Mouse (Mus musculus) gonadal fat pad, adult 2 months (tissue): ENCODE data around the gene Rps26. TPM values are rescaled to one million over a fixed set of nuclear protein-coding genes. Genes with fewer than 3 reads are reported as not detected.
"Not testable (repeated sequence)": the region's sequence is repeated elsewhere in the genome, so short reads cannot be mapped to it uniquely, and the experiment has no call there.

Source experiments
- DNase-seq: peaks from one replicate; pipeline ENCODE4 v3.0.0-alpha.2; 2012; ENCODE audit warnings: low read depth
- polyA plus RNA-seq: library from polyadenylated mRNA; depleted of rRNA; stranded (reverse); fragments of >200 nt; gene quantifications from 2 replicates; pipeline ENCODE4 v1.2.3, GENCODE M21; 2012

Gene Rps26
- polyA plus RNA-seq, 1 experiment = 1,272 TPM

- DNase-seq = no peak
Measured at GRCm38 (mm10) chr10:128641871-128642270, 15.3 kb upstream of the Rps26 start.

GRCm38 (mm10) chr10:128640891-128641290, 14.3 kb upstream of the Rps26 start:
- no peak for DNase-seq

- DNase-seq = no peak
Measured at GRCm38 (mm10) chr10:128639999-128640398, 13.5 kb upstream of the Rps26 start.

DNA sequence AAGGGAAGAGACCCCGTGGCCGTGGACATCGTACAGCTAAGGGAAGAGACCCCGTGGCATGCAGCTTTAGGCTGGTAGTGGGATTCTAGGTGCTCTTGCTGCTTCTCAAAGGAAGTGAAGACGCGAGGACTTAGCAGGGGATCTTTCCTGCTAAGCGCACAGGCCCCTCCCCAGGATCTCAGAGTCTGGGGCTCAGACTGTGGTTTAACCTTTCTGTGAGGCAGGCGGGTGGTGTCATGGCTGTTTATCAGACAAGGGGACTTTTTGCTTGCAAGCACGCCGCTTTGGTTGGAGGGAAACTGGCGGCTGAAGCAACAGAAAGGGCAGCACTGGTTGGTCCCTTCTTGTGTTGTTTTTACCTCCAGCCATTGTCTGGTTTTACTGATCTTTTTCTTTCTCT, 10.5 kb upstream of the Rps26 start:
- no peak for DNase-seq

DNA sequence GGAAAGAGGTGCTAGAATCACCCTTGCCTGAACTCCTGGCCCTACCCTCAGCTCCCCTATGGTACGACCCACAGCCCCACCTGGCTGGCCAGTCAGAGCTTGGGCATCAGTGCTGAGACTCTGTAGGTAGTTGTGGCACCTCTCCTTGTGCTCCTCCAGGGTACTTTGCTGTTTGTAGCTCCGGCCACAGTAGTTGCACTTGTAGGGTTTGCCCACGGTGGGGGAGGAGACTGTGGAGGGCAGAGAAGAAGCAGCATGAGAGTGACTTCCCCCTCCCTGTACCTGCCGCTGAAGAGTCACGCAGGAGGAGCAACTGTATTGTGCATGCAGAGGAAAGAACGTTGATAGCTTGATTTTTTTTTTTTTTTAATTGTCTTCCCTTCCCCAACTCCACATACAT, 10.0 kb upstream of the Rps26 start:
- DNase-seq = no peak

DNA sequence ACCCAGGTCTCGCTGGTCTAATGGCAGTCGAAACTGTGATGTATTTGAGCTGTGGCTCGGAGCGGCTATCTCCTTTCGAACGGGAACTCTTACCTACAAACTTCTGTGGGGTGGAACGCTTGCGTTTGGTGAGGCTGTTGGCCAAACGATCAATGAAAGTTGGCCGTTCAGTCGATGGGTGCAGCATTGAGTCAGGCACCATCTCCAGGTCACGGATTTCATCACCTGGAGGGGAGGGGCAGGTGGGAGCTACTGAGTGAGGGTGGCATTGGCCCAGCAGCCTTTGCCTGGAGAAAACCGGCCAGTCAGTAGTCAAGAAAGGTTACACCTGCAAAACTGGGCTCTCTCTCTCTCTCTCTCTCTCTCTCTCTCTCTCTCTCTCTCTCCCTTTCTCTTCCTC, 9.2 kb upstream of the Rps26 start:
- DNase-seq = no peak

- no peak for DNase-seq
Measured at GRCm38 (mm10) chr10:128631571-128631970, 5.0 kb upstream of the Rps26 start.

DNA sequence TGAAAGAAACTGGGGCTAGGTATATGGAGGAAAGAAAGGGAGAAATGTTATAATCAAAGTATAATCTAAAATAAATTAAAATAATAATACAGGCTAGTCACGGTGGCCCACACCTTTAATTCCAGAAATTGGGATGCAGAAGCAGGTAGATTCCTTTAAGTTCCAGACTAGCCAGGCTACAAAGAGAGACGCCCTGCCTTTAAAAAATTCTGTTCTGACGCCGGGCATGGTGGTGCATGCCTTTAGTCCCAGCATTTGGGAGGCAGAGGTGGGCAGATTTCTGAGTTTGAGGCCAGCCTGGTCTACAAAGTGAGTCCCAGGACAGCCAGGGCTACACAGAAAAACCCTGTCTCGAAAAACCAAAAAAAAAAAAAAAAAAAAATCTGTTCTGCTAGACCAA, 3.8 kb upstream of the Rps26 start:
- DNase-seq = not testable (repeated sequence)

- no peak for DNase-seq
Measured at GRCm38 (mm10) chr10:128629746-128630145, 3.2 kb upstream of the Rps26 start.

GRCm38 (mm10) chr10:128627398-128628317, 1.1 kb upstream of the Rps26 start:
- no peak for DNase-seq

- no peak for DNase-seq
Measured at GRCm38 (mm10) chr10:128625287-128625894, 1.2 kb downstream of the Rps26 start.

DNA sequence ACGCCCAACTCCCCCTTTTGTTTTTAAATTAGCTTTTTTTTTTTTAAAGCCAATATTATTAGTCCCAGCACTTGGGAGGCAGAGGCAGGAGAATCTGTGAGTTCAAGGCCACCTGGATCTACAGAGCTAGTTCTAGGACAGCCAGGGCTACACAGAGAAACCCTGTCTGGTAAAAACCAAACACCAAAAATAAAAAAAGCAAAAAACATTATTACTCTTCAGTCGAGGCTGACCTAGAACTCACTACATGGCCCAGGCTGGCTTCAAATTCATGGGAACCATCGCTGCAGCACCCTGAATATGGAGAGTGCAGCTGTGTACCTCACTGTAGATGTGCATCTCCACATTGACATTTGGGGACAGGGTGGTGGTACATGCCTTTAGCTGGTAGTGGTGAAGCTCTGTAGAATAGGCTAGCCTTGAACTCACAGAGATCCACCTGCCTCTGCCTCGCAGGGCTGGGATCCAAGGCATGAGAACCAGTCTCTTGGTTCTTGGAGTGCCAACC, 3.4 kb downstream of the Rps26 start:
- not testable (repeated sequence) for DNase-seq

DNA sequence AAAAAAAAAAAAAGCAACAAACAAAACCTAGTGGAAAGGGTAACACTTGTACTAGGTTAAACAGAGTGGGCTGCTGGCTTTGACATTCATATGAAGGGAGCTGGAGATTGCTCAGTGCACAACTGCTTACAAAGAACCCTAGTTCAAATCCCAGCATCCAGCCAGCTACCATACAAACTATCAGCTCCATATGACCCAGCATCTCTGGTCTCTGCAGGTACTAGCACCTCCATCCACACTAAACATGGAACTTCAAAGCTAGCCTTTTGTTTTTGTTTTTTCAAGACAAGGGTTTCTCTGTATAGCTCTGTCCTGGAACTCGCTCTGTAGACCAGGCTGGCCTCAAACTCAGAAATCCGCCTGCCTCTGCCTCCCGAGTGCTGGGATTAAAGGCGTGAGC, 3.8 kb downstream of the Rps26 start:
- no peak for DNase-seq

- no peak for DNase-seq
Measured at GRCm38 (mm10) chr10:128621986-128622520, 4.5 kb downstream of the Rps26 start.

GRCm38 (mm10) chr10:128620241-128620640, 6.3 kb downstream of the Rps26 start:
- no peak for DNase-seq

DNA sequence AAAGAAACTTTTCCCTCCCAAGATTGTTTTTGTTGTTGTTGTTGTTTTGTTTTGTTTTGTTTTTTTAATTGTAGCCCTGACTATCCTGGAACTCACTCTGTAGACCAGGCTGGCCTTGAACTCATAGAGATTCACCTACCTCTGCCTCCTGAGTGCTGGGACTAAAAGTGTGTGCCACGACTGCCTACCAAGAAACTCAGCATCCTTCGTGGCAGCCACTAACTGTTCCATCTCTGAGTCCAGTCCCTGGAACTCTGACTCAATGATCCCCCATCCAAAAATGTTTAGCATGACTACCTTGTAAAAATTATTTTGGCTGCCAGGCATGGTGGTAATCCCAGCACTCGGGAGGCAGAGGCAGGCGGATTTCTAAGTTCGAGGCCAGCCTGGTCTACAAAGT, 7.4 kb downstream of the Rps26 start:
- DNase-seq = not testable (repeated sequence)

DNA sequence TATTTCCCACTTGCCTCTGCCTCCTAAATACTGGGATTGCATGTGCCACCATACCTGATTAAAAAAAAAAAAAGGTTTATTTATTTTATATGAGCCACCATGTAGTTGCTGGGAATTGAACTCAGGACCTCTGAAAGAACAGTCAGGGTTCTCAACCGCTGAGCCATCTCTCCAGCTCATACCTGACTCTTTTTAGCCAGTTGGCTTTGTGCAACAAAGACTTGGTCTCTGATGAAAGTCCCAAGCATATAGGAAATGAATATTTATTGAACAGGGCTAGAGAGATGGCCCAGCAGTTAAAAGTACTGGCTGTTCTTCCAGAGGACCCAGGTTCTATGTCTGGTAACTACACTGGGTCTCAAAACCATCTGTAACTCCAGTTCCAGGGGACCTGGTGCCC, 8.0 kb downstream of the Rps26 start:
- no peak for DNase-seq

DNA sequence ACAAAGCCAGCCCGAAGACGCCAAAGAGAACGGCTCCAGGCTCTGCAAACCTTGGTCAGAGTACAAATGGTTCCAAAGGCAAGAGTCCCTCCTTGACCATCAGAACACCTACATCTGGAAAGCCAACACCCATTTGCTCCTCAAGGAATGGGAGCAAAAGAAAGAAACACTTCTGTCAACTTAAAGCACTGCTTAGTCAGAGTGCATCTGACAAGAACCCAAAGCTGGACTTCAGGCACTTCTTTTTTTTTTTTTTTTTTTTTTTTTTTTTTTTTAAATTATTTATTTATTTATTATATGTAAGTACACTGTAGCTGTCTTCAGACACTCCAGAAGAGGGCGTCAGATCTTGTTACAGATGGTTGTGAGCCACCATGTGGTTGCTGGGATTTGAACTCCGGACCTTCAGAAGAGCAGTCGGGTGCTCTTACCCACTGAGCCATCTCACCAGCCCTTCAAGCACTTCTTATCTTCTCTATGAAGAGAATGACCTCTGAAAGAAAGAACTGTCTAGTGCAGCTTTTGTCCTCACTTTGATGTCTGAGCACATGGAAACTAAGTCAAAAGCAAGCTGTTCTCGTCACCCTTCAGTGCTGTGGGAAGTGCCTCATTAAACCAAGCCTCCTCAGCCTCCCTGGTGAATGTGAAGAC, 10.6 kb downstream of the Rps26 start:
- not testable (repeated sequence) for DNase-seq

GRCm38 (mm10) chr10:128614934-128615333, 11.6 kb downstream of the Rps26 start:
- DNase-seq = no peak

- DNase-seq = not testable (repeated sequence)
Measured at GRCm38 (mm10) chr10:128613820-128614219, 12.7 kb downstream of the Rps26 start.

DNA sequence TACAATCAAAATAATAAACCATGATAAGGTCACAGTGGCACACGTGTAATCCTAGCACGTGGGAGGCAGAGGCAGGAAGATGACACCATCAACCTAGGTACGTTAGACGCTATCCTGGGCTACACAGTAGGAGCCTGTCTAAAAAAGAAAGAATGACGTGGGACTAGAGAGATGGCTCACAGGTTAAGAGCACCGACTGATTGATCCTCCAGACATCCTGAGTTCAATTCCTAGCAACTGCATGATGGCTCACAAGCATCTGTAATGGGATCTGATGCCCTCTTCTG, 13.4 kb downstream of the Rps26 start:
- no peak for DNase-seq

- DNase-seq = no peak
Measured at GRCm38 (mm10) chr10:128612433-128613153, 14.0 kb downstream of the Rps26 start.
